Mouse (Mus musculus): ENCODE data around the gene Amfr. TPM values are rescaled to one million over a fixed set of nuclear protein-coding genes. Genes with fewer than 3 reads are reported as not detected.

Amfr gene
- total RNA-seq, 1 experiment: 73.6 TPM

DNA sequence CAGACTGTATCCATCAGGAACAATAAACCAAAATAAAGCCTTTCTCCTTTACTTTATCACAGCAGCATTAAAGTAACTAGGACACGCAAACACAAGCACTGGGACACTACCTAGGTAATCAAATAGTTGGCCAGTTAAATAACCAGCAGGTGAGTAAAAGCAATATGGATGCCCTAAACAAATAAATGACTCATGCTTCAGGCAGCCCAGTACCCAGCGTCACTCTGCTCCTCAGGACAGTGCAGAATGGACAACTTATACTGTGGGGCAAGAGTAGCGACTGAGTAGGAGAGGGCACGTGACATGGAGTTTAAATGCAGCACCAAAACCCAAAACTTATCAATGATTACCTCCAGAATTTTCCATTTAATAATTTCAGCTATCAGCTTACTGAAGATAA lies 22.9 kb downstream of the Amfr start:
- TF ChIP-seq ZC3H11A (IDR thresholded peaks at IDR 0.05; ENCODE audit: borderline replicate concordance, low read depth, low read length): no peak
- no peak for TF ChIP-seq HCFC1 (IDR thresholded peaks at IDR 0.05; ENCODE audit: borderline replicate concordance, insufficient read depth, low read length)
- no peak for TF ChIP-seq ZNF384 (IDR thresholded peaks at IDR 0.05; ENCODE audit: low read depth, low read length)
- no peak for TF ChIP-seq CHD2 (IDR thresholded peaks at IDR 0.05; ENCODE audit: low read depth, low read length)
- no peak for TF ChIP-seq MAFK (IDR thresholded peaks at IDR 0.05; ENCODE audit: insufficient read depth, low read depth, low read length)
- DNase-seq (ENCODE audit: low read depth, low spot score): no peak
- peaks cover 8% of the 10 kb centered on the region; the same call in 1 of the 2 replicates for H3K36me3 ChIP-seq (ENCODE audit: control insufficient read depth, insufficient read depth, low read length, poor library complexity, severe bottlenecking)
- H3K9ac ChIP-seq (ENCODE audit: insufficient read depth, low read depth, low read length, poor library complexity, severe bottlenecking): no peak overlapping the region
- no peak overlapping the region for H3K27ac ChIP-seq (ENCODE audit: insufficient read depth, low read depth, low read length, poor library complexity, severe bottlenecking)
- no peak overlapping the region for H3K4me3 ChIP-seq (ENCODE audit: insufficient read depth in 1 of 2, low read depth in 1 of 2, low read length in 2 of 2, poor library complexity in 1 of 2, severe bottlenecking in 1 of 2)
- no peaks in the 10 kb centered on the region for H3K4me1 ChIP-seq (ENCODE audit: control insufficient read depth in 2 of 2, insufficient read depth in 2 of 2, low read length in 2 of 2, poor library complexity in 1 of 2)
- H3K9me3 ChIP-seq (ENCODE audit: control insufficient read depth, insufficient read depth, low read depth, low read length): no peaks in the 10 kb centered on the region
- in situ Hi-C loops (cut with MboI; ENCODE audit: low sequenced_read_pairs in 2 of 2, unreplicated experiment in 2 of 2): no loop called here

DNA sequence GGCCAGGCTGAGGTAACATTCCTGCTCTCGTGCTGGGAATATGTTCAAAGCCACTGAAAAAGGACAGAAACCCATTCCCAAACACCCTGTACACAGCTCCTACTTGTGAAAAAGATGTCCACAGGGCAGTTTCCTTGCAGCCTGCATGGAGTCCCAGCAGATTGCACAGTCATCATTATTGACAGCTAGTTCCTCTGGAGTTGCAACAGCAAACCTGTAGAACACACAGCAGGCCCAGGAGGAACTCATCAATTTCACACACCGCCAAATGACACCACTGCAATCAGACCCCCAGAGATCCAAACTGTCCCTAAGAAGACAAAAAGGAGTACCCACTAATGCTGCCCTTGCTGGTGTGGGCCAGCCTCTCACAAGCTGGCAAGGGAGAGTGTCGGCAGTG lies 27.9 kb downstream of the Amfr start:
- no peak for TF ChIP-seq ZNF384 (IDR thresholded peaks at IDR 0.05; ENCODE audit: low read depth, low read length)
- no peak for TF ChIP-seq CHD2 (IDR thresholded peaks at IDR 0.05; ENCODE audit: low read depth, low read length)
- no peak for TF ChIP-seq MAFK (IDR thresholded peaks at IDR 0.05; ENCODE audit: insufficient read depth, low read depth, low read length)
- TF ChIP-seq HCFC1 (IDR thresholded peaks at IDR 0.05; ENCODE audit: borderline replicate concordance, insufficient read depth, low read length): no peak
- Histone ChIP-seq H3K9me3 (ENCODE audit: control insufficient read depth, insufficient read depth, low read depth, low read length) (no peaks in the 10 kb centered on the region), H3K36me3 (ENCODE audit: control insufficient read depth, insufficient read depth, low read length, poor library complexity, severe bottlenecking) (peaks cover 8% of the 10 kb centered on the region; the same call in 1 of the 2 replicates), H3K4me3 (ENCODE audit: insufficient read depth in 1 of 2, low read depth in 1 of 2, low read length in 2 of 2, poor library complexity in 1 of 2, severe bottlenecking in 1 of 2) (no peak overlapping the region), H3K9ac (ENCODE audit: insufficient read depth, low read depth, low read length, poor library complexity, severe bottlenecking) (no peak overlapping the region), H3K4me1 (ENCODE audit: control insufficient read depth in 2 of 2, insufficient read depth in 2 of 2, low read length in 2 of 2, poor library complexity in 1 of 2) (0 out of 4 replicates have a peak, but pooled peaks cover 0 to 3% of the 10 kb centered on the region in 2 experiments), H3K27ac (ENCODE audit: insufficient read depth, low read depth, low read length, poor library complexity, severe bottlenecking) (no peak overlapping the region)
- no peak for DNase-seq (ENCODE audit: low read depth, low spot score)
- in situ Hi-C loops (cut with MboI; ENCODE audit: low sequenced_read_pairs in 2 of 2, unreplicated experiment in 2 of 2): no loop called here

DNA sequence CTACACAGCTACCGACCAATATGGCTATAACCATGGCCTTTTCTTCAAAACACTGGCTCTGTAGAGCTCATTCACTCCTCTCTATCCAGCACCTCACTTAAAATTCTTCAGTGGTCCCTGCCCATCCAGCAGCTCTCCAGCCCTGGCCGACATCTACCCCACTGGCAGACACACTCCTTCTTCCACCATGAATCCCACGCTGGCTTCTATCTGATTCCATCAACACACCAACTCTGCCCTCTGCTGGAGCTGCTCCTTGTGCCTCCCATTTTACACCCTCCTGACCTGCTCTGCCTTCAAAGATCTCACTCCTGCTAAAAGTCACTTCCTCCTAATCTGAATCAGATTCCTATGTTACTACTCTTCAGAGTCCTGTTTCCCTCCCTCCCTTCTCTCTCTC lies 28.8 kb downstream of the Amfr start:
- Histone ChIP-seq H3K4me3 (ENCODE audit: insufficient read depth in 1 of 2, low read depth in 1 of 2, low read length in 2 of 2, poor library complexity in 1 of 2, severe bottlenecking in 1 of 2) (no peak overlapping the region), H3K9me3 (ENCODE audit: control insufficient read depth, insufficient read depth, low read depth, low read length) (no peaks in the 10 kb centered on the region), H3K9ac (ENCODE audit: insufficient read depth, low read depth, low read length, poor library complexity, severe bottlenecking) (no peak overlapping the region), H3K27ac (ENCODE audit: insufficient read depth, low read depth, low read length, poor library complexity, severe bottlenecking) (no peak overlapping the region), H3K4me1 (ENCODE audit: control insufficient read depth in 2 of 2, insufficient read depth in 2 of 2, low read length in 2 of 2, poor library complexity in 1 of 2) (0 out of 4 replicates have a peak, but pooled peaks cover 0 to 3% of the 10 kb centered on the region in 2 experiments), H3K36me3 (ENCODE audit: control insufficient read depth, insufficient read depth, low read length, poor library complexity, severe bottlenecking) (peaks cover 8% of the 10 kb centered on the region; the same call in 1 of the 2 replicates)
- DNase-seq (ENCODE audit: low read depth, low spot score): no peak
- in situ Hi-C loops (cut with MboI; ENCODE audit: low sequenced_read_pairs in 2 of 2, unreplicated experiment in 2 of 2): no loop called here
- TF ChIP-seq ZNF384 (IDR thresholded peaks at IDR 0.05; ENCODE audit: low read depth, low read length) (no peak), CHD2 (IDR thresholded peaks at IDR 0.05; ENCODE audit: low read depth, low read length) (no peak), MAFK (IDR thresholded peaks at IDR 0.05; ENCODE audit: insufficient read depth, low read depth, low read length) (no peak), ZC3H11A (IDR thresholded peaks at IDR 0.05; ENCODE audit: borderline replicate concordance, low read depth, low read length) (no peak), HCFC1 (IDR thresholded peaks at IDR 0.05; ENCODE audit: borderline replicate concordance, insufficient read depth, low read length) (no peak)

DNA sequence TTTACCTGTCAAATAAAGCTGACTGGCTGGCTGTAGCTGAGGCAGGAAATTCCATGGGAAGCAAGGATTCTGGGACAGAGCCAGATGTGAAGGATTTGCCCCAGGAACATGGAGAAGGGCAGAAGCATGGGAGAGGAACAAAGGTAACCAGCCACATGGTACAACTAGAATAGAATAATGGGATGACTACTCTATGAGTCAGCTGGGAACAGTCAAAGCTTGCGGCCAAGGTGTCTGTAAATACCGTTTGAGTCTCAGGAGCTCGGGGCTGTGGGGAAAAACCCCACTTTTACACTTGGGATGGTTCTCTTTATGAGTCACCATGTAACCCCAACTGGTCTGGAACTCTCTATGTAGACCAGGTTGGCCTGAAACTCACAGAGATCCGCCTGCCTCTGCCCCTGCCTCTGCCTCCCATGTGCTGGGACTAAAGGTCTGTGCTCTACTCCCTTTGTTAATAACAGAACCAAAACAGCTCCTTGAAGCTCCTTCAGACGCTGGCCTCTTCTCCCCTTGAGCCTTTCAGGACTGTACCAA lies 30.9 kb downstream of the Amfr start:
- in situ Hi-C loops (cut with MboI; ENCODE audit: low sequenced_read_pairs in 2 of 2, unreplicated experiment in 2 of 2): no loop called here
- H3K27ac ChIP-seq (ENCODE audit: insufficient read depth, low read depth, low read length, poor library complexity, severe bottlenecking): no peak overlapping the region
- TF ChIP-seq MAFK (IDR thresholded peaks at IDR 0.05; ENCODE audit: insufficient read depth, low read depth, low read length): no peak
- no peak for TF ChIP-seq ZC3H11A (IDR thresholded peaks at IDR 0.05; ENCODE audit: borderline replicate concordance, low read depth, low read length)
- no peak overlapping the region for H3K4me3 ChIP-seq (ENCODE audit: insufficient read depth in 1 of 2, low read depth in 1 of 2, low read length in 2 of 2, poor library complexity in 1 of 2, severe bottlenecking in 1 of 2)
- DNase-seq (ENCODE audit: low read depth, low spot score): no peak
- peaks cover 2% of the 10 kb centered on the region; the same call in 1 of the 2 replicates for H3K36me3 ChIP-seq (ENCODE audit: control insufficient read depth, insufficient read depth, low read length, poor library complexity, severe bottlenecking)
- H3K9ac ChIP-seq (ENCODE audit: insufficient read depth, low read depth, low read length, poor library complexity, severe bottlenecking): no peak overlapping the region
- 0 out of 4 replicates have a peak, but pooled peaks cover 0 to 3% of the 10 kb centered on the region in 2 experiments for H3K4me1 ChIP-seq (ENCODE audit: control insufficient read depth in 2 of 2, insufficient read depth in 2 of 2, low read length in 2 of 2, poor library complexity in 1 of 2)
- H3K9me3 ChIP-seq (ENCODE audit: control insufficient read depth, insufficient read depth, low read depth, low read length): no peaks in the 10 kb centered on the region

DNA sequence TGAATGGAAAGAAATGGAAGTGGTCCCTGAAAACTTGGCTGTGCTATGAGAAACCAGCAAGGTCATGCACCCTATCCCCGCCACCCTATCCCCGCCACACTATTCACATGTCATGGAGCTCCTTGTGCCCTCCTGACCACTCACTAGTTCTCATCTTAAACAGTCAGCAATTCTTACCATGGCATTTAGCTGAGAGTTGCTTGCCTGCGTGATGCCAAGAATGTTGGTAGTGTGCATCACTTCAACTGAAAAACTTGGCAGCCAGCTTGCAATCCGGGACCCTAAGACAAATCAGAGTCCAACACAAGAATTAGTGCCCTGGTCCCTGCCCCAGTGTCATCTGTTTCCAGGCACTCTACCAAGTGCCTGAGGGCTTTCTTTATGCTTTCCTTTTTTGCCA lies 32.5 kb downstream of the Amfr start:
- DNase-seq (ENCODE audit: low read depth, low spot score): no peak
- no peak overlapping the region for H3K9ac ChIP-seq (ENCODE audit: insufficient read depth, low read depth, low read length, poor library complexity, severe bottlenecking)
- TF ChIP-seq ZNF384 (IDR thresholded peaks at IDR 0.05; ENCODE audit: low read depth, low read length): no peak
- TF ChIP-seq CHD2 (IDR thresholded peaks at IDR 0.05; ENCODE audit: low read depth, low read length): no peak
- no peak for TF ChIP-seq ZC3H11A (IDR thresholded peaks at IDR 0.05; ENCODE audit: borderline replicate concordance, low read depth, low read length)
- TF ChIP-seq MAFK (IDR thresholded peaks at IDR 0.05; ENCODE audit: insufficient read depth, low read depth, low read length): no peak
- TF ChIP-seq HCFC1 (IDR thresholded peaks at IDR 0.05; ENCODE audit: borderline replicate concordance, insufficient read depth, low read length): no peak
- no peak overlapping the region for H3K27ac ChIP-seq (ENCODE audit: insufficient read depth, low read depth, low read length, poor library complexity, severe bottlenecking)
- H3K4me3 ChIP-seq (ENCODE audit: insufficient read depth in 1 of 2, low read depth in 1 of 2, low read length in 2 of 2, poor library complexity in 1 of 2, severe bottlenecking in 1 of 2): no peak overlapping the region
- peaks cover 3% of the 10 kb centered on the region; the same call in 1 of the 2 replicates for H3K36me3 ChIP-seq (ENCODE audit: control insufficient read depth, insufficient read depth, low read length, poor library complexity, severe bottlenecking)
- H3K9me3 ChIP-seq (ENCODE audit: control insufficient read depth, insufficient read depth, low read depth, low read length): no peaks in the 10 kb centered on the region
- in situ Hi-C loops (cut with MboI; ENCODE audit: low sequenced_read_pairs in 2 of 2, unreplicated experiment in 2 of 2): no loop called here
- H3K4me1 ChIP-seq (ENCODE audit: control insufficient read depth in 2 of 2, insufficient read depth in 2 of 2, low read length in 2 of 2, poor library complexity in 1 of 2): 0 out of 4 replicates have a peak, but pooled peaks cover 0 to 3% of the 10 kb centered on the region in 2 experiments

Data from ES-E14 (cell line).